Mouse (Mus musculus) spleen, adult 2 months (tissue): ENCODE results near the gene Crhbp.

Source experiments
- CTCF ChIP-seq: fragments of 200-500 bp; IDR thresholded peaks from 2 replicates; pipeline ENCODE4 v1.5.1; 2011; ENCODE audit warnings: mild to moderate bottlenecking, inconsistent platforms; ENCODE audit not compliant: insufficient read depth, insufficient read length, insufficient replicate concordance; ENCODE audit errors: extremely low read depth
- POLR2A ChIP-seq: fragments of 200-500 bp; IDR thresholded peaks from 2 replicates; pipeline ENCODE4 v1.6.1; 2011; ENCODE audit warnings: low read depth, low read length, inconsistent platforms

- TF ChIP-seq CTCF: no peak
- no peak for TF ChIP-seq POLR2A
Measured at GRCm38 (mm10) chr13:95475124-95475523, 30.4 kb upstream of the Crhbp start.
